Mouse (Mus musculus): ENCODE measurements around the gene Ssr2. TPM values are rescaled to one million over a fixed set of nuclear protein-coding genes. Genes with fewer than 3 reads are reported as not detected.
A peak's percentile ranks its signal among the peaks of the same experiment; 100 is the strongest.
"Not testable (repeated sequence)": the region's sequence is repeated elsewhere in the genome, so short reads cannot be mapped to it uniquely, and the experiment has no call there.

Ssr2 gene
- polyA plus RNA-seq, 1 experiment from 2014 or later: 307 TPM

GRCm38 (mm10) chr3:88569093-88569492, 6.6 kb upstream of the Ssr2 start:
- no peak overlapping the region for H3K4me2 ChIP-seq (ENCODE audit: low read depth, low read length)
- no peak overlapping the region for H3K9ac ChIP-seq (ENCODE audit: low read length)
- H3K27ac ChIP-seq (ENCODE audit: low read length): no peak overlapping the region
- H3K4me1 ChIP-seq (ENCODE audit: control insufficient read depth, insufficient read depth, low read length): no peaks in the 10 kb centered on the region
- H3K9me3 ChIP-seq (replicated peaks; ENCODE audit: control insufficient read depth, low read length): no peaks in the 10 kb centered on the region
- 85% methylated on average over 2 of the region's 2 CpGs for WGBS
- H3K4me3 ChIP-seq (replicated peaks; ENCODE audit: low read length): no peak overlapping the region
- peaks cover 38% of the 10 kb centered on the region for H3K36me3 ChIP-seq (ENCODE audit: control insufficient read depth, insufficient read depth, low read length)
- ATAC-seq (ENCODE audit: insufficient read depth, low FRiP score): no peak
- no peaks in the 10 kb centered on the region for H3K27me3 ChIP-seq (ENCODE audit: control insufficient read depth, insufficient read depth, low read length)

- H3K36me3 ChIP-seq (ENCODE audit: control insufficient read depth, insufficient read depth, low read length): peaks cover 37% of the 10 kb centered on the region
- 92% methylated on average over 5 of the region's 5 CpGs for WGBS
These were observed 6.0 kb upstream of the Ssr2 start for GRCm38 (mm10) chr3:88569694-88570093.

GRCm38 (mm10) chr3:88570341-88570740, 5.3 kb upstream of the Ssr2 start:
- WGBS: 90% methylated on average over 10 of the region's 10 CpGs
- Histone ChIP-seq H3K27me3 (ENCODE audit: control insufficient read depth, insufficient read depth, low read length) (no peaks in the 10 kb centered on the region), H3K36me3 (ENCODE audit: control insufficient read depth, insufficient read depth, low read length) (peaks cover 33% of the 10 kb centered on the region), H3K4me3 (replicated peaks; ENCODE audit: low read length) (no peak overlapping the region), H3K27ac (ENCODE audit: low read length) (no peak overlapping the region), H3K9me3 (replicated peaks; ENCODE audit: control insufficient read depth, low read length) (no peaks in the 10 kb centered on the region), H3K4me2 (ENCODE audit: low read depth, low read length) (no peak overlapping the region), H3K9ac (ENCODE audit: low read length) (no peak overlapping the region), H3K4me1 (ENCODE audit: control insufficient read depth, insufficient read depth, low read length) (no peaks in the 10 kb centered on the region)
- ATAC-seq (ENCODE audit: insufficient read depth, low FRiP score): no peak

More at GRCm38 (mm10) chr3:88569694-88570093, 6.0 kb upstream of the Ssr2 start:
- Histone ChIP-seq H3K27me3 (ENCODE audit: control insufficient read depth, insufficient read depth, low read length) (no peaks in the 10 kb centered on the region), H3K4me2 (ENCODE audit: low read depth, low read length) (no peak overlapping the region), H3K27ac (ENCODE audit: low read length) (no peak overlapping the region), H3K4me1 (ENCODE audit: control insufficient read depth, insufficient read depth, low read length) (no peaks in the 10 kb centered on the region), H3K4me3 (replicated peaks; ENCODE audit: low read length) (no peak overlapping the region), H3K9me3 (replicated peaks; ENCODE audit: control insufficient read depth, low read length) (no peaks in the 10 kb centered on the region), H3K9ac (ENCODE audit: low read length) (no peak overlapping the region)
- no peak for ATAC-seq (ENCODE audit: insufficient read depth, low FRiP score)

- H3K4me1 ChIP-seq (ENCODE audit: control insufficient read depth, insufficient read depth, low read length): no peaks in the 10 kb centered on the region
- no peak overlapping the region for H3K9ac ChIP-seq (ENCODE audit: low read length)
- peaks cover 21% of the 10 kb centered on the region for H3K36me3 ChIP-seq (ENCODE audit: control insufficient read depth, insufficient read depth, low read length)
- H3K4me3 ChIP-seq (replicated peaks; ENCODE audit: low read length): no peak overlapping the region
- ATAC-seq (ENCODE audit: insufficient read depth, low FRiP score): no peak
- no peaks in the 10 kb centered on the region for H3K9me3 ChIP-seq (replicated peaks; ENCODE audit: control insufficient read depth, low read length)
- no peak overlapping the region for H3K27ac ChIP-seq (ENCODE audit: low read length)
- no peak overlapping the region for H3K4me2 ChIP-seq (ENCODE audit: low read depth, low read length)
- H3K27me3 ChIP-seq (ENCODE audit: control insufficient read depth, insufficient read depth, low read length): no peaks in the 10 kb centered on the region
- 89% methylated on average over 1 of the region's 1 CpGs for WGBS
These were observed 3.8 kb upstream of the Ssr2 start for GRCm38 (mm10) chr3:88571856-88572255.

GRCm38 (mm10) chr3:88572835-88573234, 2.8 kb upstream of the Ssr2 start:
- Histone ChIP-seq H3K27ac (ENCODE audit: low read length) (no peak overlapping the region), H3K9me3 (replicated peaks; ENCODE audit: control insufficient read depth, low read length) (no peaks in the 10 kb centered on the region), H3K36me3 (ENCODE audit: control insufficient read depth, insufficient read depth, low read length) (peaks cover 14% of the 10 kb centered on the region), H3K27me3 (ENCODE audit: control insufficient read depth, insufficient read depth, low read length) (no peaks in the 10 kb centered on the region), H3K9ac (ENCODE audit: low read length) (no peak overlapping the region), H3K4me2 (ENCODE audit: low read depth, low read length) (no peak overlapping the region), H3K4me1 (ENCODE audit: control insufficient read depth, insufficient read depth, low read length) (no peaks in the 10 kb centered on the region), H3K4me3 (replicated peaks; ENCODE audit: low read length) (no peak overlapping the region)
- WGBS: 62% methylated on average over 2 of the region's 2 CpGs
- ATAC-seq (ENCODE audit: insufficient read depth, low FRiP score): no peak

GRCm38 (mm10) chr3:88573810-88574209, 1.9 kb upstream of the Ssr2 start:
- peaks cover 5% of the 10 kb centered on the region; the same call in 1 of the 2 replicates for H3K36me3 ChIP-seq (ENCODE audit: control insufficient read depth, insufficient read depth, low read length)
- 0 out of 2 replicates have a peak, but pooled peaks cover under 1% of the 10 kb centered on the region for H3K4me1 ChIP-seq (ENCODE audit: control insufficient read depth, insufficient read depth, low read length)
- no peak overlapping the region for H3K4me3 ChIP-seq (replicated peaks; ENCODE audit: low read length)
- no peak overlapping the region for H3K9ac ChIP-seq (ENCODE audit: low read length)
- 83% methylated on average over 2 of the region's 2 CpGs for WGBS
- H3K9me3 ChIP-seq (replicated peaks; ENCODE audit: control insufficient read depth, low read length): no peaks in the 10 kb centered on the region
- H3K27ac ChIP-seq (ENCODE audit: low read length): no peak overlapping the region
- no peak for ATAC-seq (ENCODE audit: insufficient read depth, low FRiP score)
- no peak overlapping the region for H3K4me2 ChIP-seq (ENCODE audit: low read depth, low read length)
- no peaks in the 10 kb centered on the region for H3K27me3 ChIP-seq (ENCODE audit: control insufficient read depth, insufficient read depth, low read length)

- H3K36me3 ChIP-seq (ENCODE audit: control insufficient read depth, insufficient read depth, low read length); H3K27ac ChIP-seq (ENCODE audit: low read length); H3K4me2 ChIP-seq (ENCODE audit: low read depth, low read length); ATAC-seq (ENCODE audit: insufficient read depth, low FRiP score); H3K9me3 ChIP-seq (replicated peaks; ENCODE audit: control insufficient read depth, low read length); H3K9ac ChIP-seq (ENCODE audit: low read length); H3K27me3 ChIP-seq (ENCODE audit: control insufficient read depth, insufficient read depth, low read length); H3K4me3 ChIP-seq (replicated peaks; ENCODE audit: low read length): not testable (repeated sequence)
- peaks cover 16% of the 10 kb centered on the region for H3K4me1 ChIP-seq (ENCODE audit: control insufficient read depth, insufficient read depth, low read length)
- 81% methylated on average over 5 of the region's 5 CpGs for WGBS
These were observed 2.2 kb downstream of the Ssr2 start for GRCm38 (mm10) chr3:88577846-88578245.

GRCm38 (mm10) chr3:88578498-88579424, 3.1 kb downstream of the Ssr2 start:
- Histone ChIP-seq H3K27ac (ENCODE audit: low read length) (no peak overlapping the region), H3K36me3 (ENCODE audit: control insufficient read depth, insufficient read depth, low read length) (peaks cover 10% of the 10 kb centered on the region; the same call in 1 of the 2 replicates), H3K4me1 (ENCODE audit: control insufficient read depth, insufficient read depth, low read length) (peaks cover 16% of the 10 kb centered on the region), H3K9ac (ENCODE audit: low read length) (peak overlapping the region; percentile 98), H3K9me3 (replicated peaks; ENCODE audit: control insufficient read depth, low read length) (no peaks in the 10 kb centered on the region), H3K4me3 (replicated peaks; ENCODE audit: low read length) (peak overlapping the region; percentile 99), H3K27me3 (ENCODE audit: control insufficient read depth, insufficient read depth, low read length) (no peaks in the 10 kb centered on the region), H3K4me2 (ENCODE audit: low read depth, low read length) (peak overlapping the region; percentile 44)
- 0 out of 2 replicates have a peak, but pooled peaks have one; percentile 15 for ATAC-seq (ENCODE audit: insufficient read depth, low FRiP score)
- WGBS: 43% methylated on average over 8 of the region's 8 CpGs

- H3K4me1 ChIP-seq (ENCODE audit: control insufficient read depth, insufficient read depth, low read length): peaks cover 16% of the 10 kb centered on the region
These were observed 3.9 kb downstream of the Ssr2 start for GRCm38 (mm10) chr3:88579454-88580117.

More at GRCm38 (mm10) chr3:88579454-88580117, 3.9 kb downstream of the Ssr2 start:
- H3K27me3 ChIP-seq (ENCODE audit: control insufficient read depth, insufficient read depth, low read length): no peaks in the 10 kb centered on the region
- no peaks in the 10 kb centered on the region for H3K9me3 ChIP-seq (replicated peaks; ENCODE audit: control insufficient read depth, low read length)
- peaks cover 11% of the 10 kb centered on the region; the same call in 1 of the 2 replicates for H3K36me3 ChIP-seq (ENCODE audit: control insufficient read depth, insufficient read depth, low read length)
- WGBS: under 1% methylated on average over 34 of the region's 34 CpGs
- peak overlapping the region; percentile 68 for H3K27ac ChIP-seq (ENCODE audit: low read length)
- peak overlapping the region; percentile 98 for H3K9ac ChIP-seq (ENCODE audit: low read length)
- peak overlapping the region; percentile 99 for H3K4me3 ChIP-seq (replicated peaks; ENCODE audit: low read length)
- H3K4me2 ChIP-seq (ENCODE audit: low read depth, low read length): peak overlapping the region; percentile 90
- ATAC-seq (ENCODE audit: insufficient read depth, low FRiP score): peak; percentile 89
